Mouse (Mus musculus) cortical plate, adult 2 months (tissue): Measurements from ENCODE around the gene Col18a1.

Source experiments
- CTCF ChIP-seq: fragments of 200-500 bp; IDR thresholded peaks from 2 replicates; pipeline ENCODE4 v1.5.1; 2011; ENCODE audit warnings: mild to moderate bottlenecking, control low read depth, low read length; ENCODE audit not compliant: insufficient read depth; ENCODE audit errors: extremely low read depth
- POLR2A ChIP-seq: fragments of 200-500 bp; IDR thresholded peaks from 2 replicates; pipeline ENCODE4 v1.6.1; 2011; ENCODE audit warnings: mild to moderate bottlenecking, low read length, control low read depth; ENCODE audit not compliant: insufficient read depth; ENCODE audit errors: extremely low read depth

DNA sequence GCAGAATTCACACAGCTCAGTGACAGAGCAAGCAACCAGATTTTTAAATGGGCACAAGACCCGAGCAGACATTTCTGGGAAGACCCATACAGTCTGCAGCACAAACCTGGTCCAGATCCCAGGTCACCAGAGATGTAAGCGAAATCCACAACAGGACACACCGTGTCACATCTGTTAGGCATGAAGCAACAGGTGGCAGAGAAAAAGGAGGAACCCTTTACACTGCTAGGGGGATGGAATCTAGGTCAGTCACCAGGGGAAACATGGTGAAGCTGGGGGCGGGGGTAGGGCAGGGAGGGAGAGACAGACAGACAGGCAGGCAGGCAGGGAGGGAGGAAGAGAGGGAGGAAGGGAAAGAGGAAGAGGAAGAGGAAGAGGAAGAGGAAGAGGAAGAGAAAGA, 58.2 kb downstream of the Col18a1 start:
- no peak for TF ChIP-seq POLR2A
- TF ChIP-seq CTCF = no peak
